Mouse (Mus musculus) hindbrain, embryonic 11.5 days (tissue): ENCODE measurements around the gene Usp35. TPM values are rescaled to one million over a fixed set of nuclear protein-coding genes. Genes with fewer than 3 reads are reported as not detected.

ENCODE experiments used
- ATAC-seq: fragments of 200-750 bp; cut with Nextera tagmentation; 2 replicates; pipeline ENCODE4 v1.8.0; 2017; ENCODE audit warnings: mild to moderate bottlenecking, moderate TSS enrichment, moderate library complexity; ENCODE audit not compliant: low FRiP score
- DNase-seq: peaks from one replicate; pipeline ENCODE4 v3.0.0-alpha.2; 2015; ENCODE audit warnings: low spot score
- H3K27ac ChIP-seq: fragments of 300-500 bp; sonication (generic); 2 replicates; pipeline ENCODE4 v1.5.1; 2014; ENCODE audit warnings: mild to moderate bottlenecking, low read depth, low read length
- H3K27me3 ChIP-seq: fragments of 300-500 bp; sonication (generic); 2 replicates; pipeline ENCODE4 v1.6.1; 2014; ENCODE audit warnings: mild to moderate bottlenecking, low read length, moderate library complexity, mixed read lengths; ENCODE audit not compliant: control insufficient read depth, insufficient read depth
- H3K36me3 ChIP-seq: fragments of 300-500 bp; sonication (generic); 2 replicates; pipeline ENCODE4 v1.6.1; 2014; ENCODE audit warnings: mild to moderate bottlenecking, low read length, moderate library complexity, mixed read lengths; ENCODE audit not compliant: control insufficient read depth, insufficient read depth
- H3K4me1 ChIP-seq: fragments of 300-500 bp; sonication (generic); replicated peaks from 2 replicates; pipeline ENCODE4 v1.6.1; 2014; ENCODE audit warnings: low read length, mixed read lengths; ENCODE audit not compliant: control insufficient read depth, insufficient read depth
- H3K4me2 ChIP-seq: fragments of 300-500 bp; sonication (generic); replicated peaks from 2 replicates; pipeline ENCODE4 v1.6.1; 2014; ENCODE audit warnings: mild to moderate bottlenecking, low read depth, low read length
- H3K4me3 ChIP-seq: fragments of 300-500 bp; sonication (generic); 2 replicates; pipeline ENCODE4 v1.5.1; 2014; ENCODE audit warnings: low read depth, low read length
- H3K9ac ChIP-seq: fragments of 300-500 bp; sonication (generic); 2 replicates; pipeline ENCODE4 v1.6.1; 2014; ENCODE audit warnings: low read depth, low read length
- H3K9me3 ChIP-seq: fragments of 300-500 bp; sonication (generic); 2 replicates; pipeline ENCODE4 v1.6.1; 2016; ENCODE audit warnings: low read length; ENCODE audit not compliant: control insufficient read depth
- WGBS: fragments of 180-500 bp; shearing (Covaris S2); extraction: QIAGEN DNeasy Blood & Tissue Kit; methylation state at CpG from one replicate; pipeline ENCODE4 v1.1.7; 2014; 5-methylcytosine and 5-hydroxymethylcytosine counted together
- polyA plus RNA-seq: library from polyadenylated mRNA; unstranded; fragments of >200 nt; fragmentation: Nextera tagmentation; extraction: Ambion mirVana; gene quantifications from 2 replicates; pipeline ENCODE4 v1.2.1, GENCODE M21; 2014

Gene Usp35
- polyA plus RNA-seq, 1 experiment from 2014 or later = 2.9 TPM

GRCm38 (mm10) chr7:97313364-97313995 lies 18.3 kb downstream of the Usp35 start:
- peaks cover 2% of the 10 kb centered on the region for H3K36me3 ChIP-seq
- DNase-seq (no peak), ATAC-seq (no peak)
- H3K4me2 ChIP-seq = no peak overlapping the region
- no peak overlapping the region for H3K9ac ChIP-seq
- WGBS = 79% methylated on average over 7 of the region's 7 CpGs
- no peak overlapping the region for H3K27ac ChIP-seq
- H3K9me3 ChIP-seq = no peaks in the 10 kb centered on the region
- no peaks in the 10 kb centered on the region for H3K4me1 ChIP-seq
- no peaks in the 10 kb centered on the region for H3K27me3 ChIP-seq
- no peak overlapping the region for H3K4me3 ChIP-seq

DNA sequence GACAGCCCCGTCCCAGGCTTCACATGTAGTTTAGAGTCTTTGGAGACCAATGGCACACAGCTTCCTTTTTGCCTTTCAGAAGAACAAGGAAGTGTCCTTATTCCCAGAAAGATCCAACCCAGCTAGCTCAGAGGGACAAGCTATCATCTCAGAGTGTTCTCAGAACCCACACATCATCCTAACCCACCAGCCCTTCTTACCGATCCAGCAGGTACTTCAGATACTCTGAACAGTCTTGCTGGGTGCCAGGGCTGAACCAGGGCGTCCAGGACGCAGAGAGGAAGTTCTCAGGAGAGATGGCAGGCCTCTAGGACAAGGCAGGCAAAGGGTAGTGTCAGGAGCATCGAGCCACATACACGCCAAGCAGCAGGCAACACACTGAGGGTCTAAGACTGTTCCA lies 19.0 kb downstream of the Usp35 start:
- ATAC-seq = no peak
- WGBS = 89% methylated on average over 6 of the region's 6 CpGs
- no peaks in the 10 kb centered on the region for H3K27me3 ChIP-seq
- H3K4me3 ChIP-seq = no peak overlapping the region
- no peaks in the 10 kb centered on the region for H3K9me3 ChIP-seq
- H3K4me2 ChIP-seq = no peak overlapping the region
- no peaks in the 10 kb centered on the region for H3K4me1 ChIP-seq
- no peak for DNase-seq
- H3K36me3 ChIP-seq = peaks cover 3% of the 10 kb centered on the region
- H3K9ac ChIP-seq = no peak overlapping the region
- no peak overlapping the region for H3K27ac ChIP-seq

GRCm38 (mm10) chr7:97312196-97312595 lies 19.6 kb downstream of the Usp35 start:
- ATAC-seq (no peak), DNase-seq (no peak)
- Histone ChIP-seq H3K27me3 (no peaks in the 10 kb centered on the region), H3K4me3 (no peak overlapping the region), H3K27ac (no peak overlapping the region), H3K4me2 (no peak overlapping the region), H3K9me3 (no peaks in the 10 kb centered on the region), H3K9ac (no peak overlapping the region), H3K36me3 (peaks cover 3% of the 10 kb centered on the region), H3K4me1 (no peaks in the 10 kb centered on the region)
- 84% methylated on average over 17 of the region's 17 CpGs for WGBS

- Histone ChIP-seq H3K36me3 (peaks cover 3% of the 10 kb centered on the region), H3K27me3 (no peaks in the 10 kb centered on the region), H3K4me3 (no peak overlapping the region), H3K27ac (no peak overlapping the region), H3K9ac (no peak overlapping the region), H3K4me1 (no peaks in the 10 kb centered on the region), H3K9me3 (no peaks in the 10 kb centered on the region), H3K4me2 (no peak overlapping the region)
- ATAC-seq (no peak), DNase-seq (no peak)
- 89% methylated on average over 14 of the region's 14 CpGs for WGBS
These were observed 20.2 kb downstream of the Usp35 start for GRCm38 (mm10) chr7:97311620-97312019.

- no peak overlapping the region for H3K9ac ChIP-seq
These were observed 21.5 kb downstream of the Usp35 start for GRCm38 (mm10) chr7:97310341-97310635.

DNA sequence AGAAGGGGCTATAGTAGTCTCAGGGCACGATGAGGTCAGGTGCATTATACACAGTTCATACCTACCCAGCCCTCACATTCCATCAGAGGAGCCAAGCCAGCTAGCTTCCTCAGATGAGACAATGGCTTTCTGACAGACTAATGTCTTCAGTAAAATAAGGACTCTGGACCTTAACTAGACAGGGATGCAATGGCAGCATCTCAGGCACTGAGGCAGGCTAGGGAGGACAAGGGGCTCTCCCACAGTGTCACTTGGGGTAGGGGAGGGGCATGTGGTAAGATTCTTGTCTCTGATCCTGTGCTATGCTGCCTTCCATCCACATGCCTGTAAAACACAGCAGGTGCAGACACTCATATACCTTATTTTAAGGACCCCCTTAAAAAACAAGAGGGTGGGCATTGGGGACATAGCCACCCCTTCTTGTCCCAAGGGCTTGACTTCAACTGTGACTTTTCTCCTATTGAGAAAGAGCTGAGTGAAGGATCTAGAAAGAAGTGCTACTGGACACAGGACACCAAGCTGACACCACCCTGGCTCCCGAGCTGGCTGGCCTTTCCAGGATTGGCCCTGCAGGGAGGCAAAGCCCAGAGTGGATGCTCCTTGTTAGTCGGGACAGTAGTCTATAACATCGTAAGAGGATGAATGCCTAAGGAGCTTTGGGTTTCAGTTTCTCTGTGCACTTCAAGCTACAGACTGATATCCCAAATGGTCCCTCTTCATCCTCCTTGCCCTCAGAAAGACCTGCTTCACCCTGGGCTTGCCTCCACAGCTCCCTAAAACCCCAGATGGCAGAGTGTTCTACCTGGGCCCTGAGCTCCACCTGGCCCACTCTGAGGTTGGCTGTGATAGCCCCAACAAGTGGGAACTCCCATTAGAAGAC lies 22.1 kb downstream of the Usp35 start:
- Histone ChIP-seq H3K4me3 (no peak overlapping the region), H3K36me3 (peaks cover 3% of the 10 kb centered on the region), H3K27me3 (no peaks in the 10 kb centered on the region), H3K9ac (no peak overlapping the region), H3K9me3 (no peaks in the 10 kb centered on the region), H3K27ac (no peak overlapping the region), H3K4me1 (no peaks in the 10 kb centered on the region), H3K4me2 (no peak overlapping the region)
- DNase-seq (no peak), ATAC-seq (no peak)
- WGBS = 88% methylated on average over 4 of the region's 4 CpGs

More at GRCm38 (mm10) chr7:97310341-97310635, 21.5 kb downstream of the Usp35 start:
- no peak overlapping the region for H3K27ac ChIP-seq
- H3K4me3 ChIP-seq = no peak overlapping the region
- no peak overlapping the region for H3K4me2 ChIP-seq
- no peak for DNase-seq
- no peaks in the 10 kb centered on the region for H3K4me1 ChIP-seq
- ATAC-seq = no peak
- no peaks in the 10 kb centered on the region for H3K27me3 ChIP-seq
- WGBS = 85% methylated on average over 3 of the region's 3 CpGs
- no peaks in the 10 kb centered on the region for H3K9me3 ChIP-seq
- peaks cover 3% of the 10 kb centered on the region for H3K36me3 ChIP-seq

- no peak for DNase-seq
- Histone ChIP-seq H3K9ac (no peak overlapping the region), H3K9me3 (no peaks in the 10 kb centered on the region), H3K4me3 (no peak overlapping the region), H3K36me3 (peaks cover 3% of the 10 kb centered on the region), H3K27me3 (no peaks in the 10 kb centered on the region), H3K4me2 (no peak overlapping the region), H3K27ac (no peak overlapping the region), H3K4me1 (no peaks in the 10 kb centered on the region)
- no peak for ATAC-seq
- WGBS = 94% methylated on average over 1 of the region's 1 CpGs
These were observed 24.3 kb downstream of the Usp35 start for GRCm38 (mm10) chr7:97307546-97307945.

DNA sequence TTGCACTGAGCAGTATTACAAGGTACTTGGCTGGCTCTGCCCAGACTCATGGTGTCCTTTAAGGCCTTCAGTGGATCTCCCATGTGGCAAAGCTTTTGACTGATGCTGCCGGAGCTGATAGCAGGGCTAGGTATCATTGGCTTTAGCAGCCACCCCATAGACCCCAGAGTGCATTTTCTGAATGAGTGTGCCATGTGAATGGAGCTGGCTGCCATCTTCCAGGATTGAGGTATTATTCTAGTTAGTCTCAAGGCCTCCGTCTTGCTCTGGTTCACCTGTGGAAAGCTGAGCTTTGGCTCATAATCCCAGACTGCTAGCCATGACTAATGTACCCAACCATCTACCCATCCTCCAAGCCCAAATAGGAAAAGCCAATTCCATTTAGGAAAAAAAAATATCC lies 25.0 kb downstream of the Usp35 start:
- no peak for DNase-seq
- Histone ChIP-seq H3K9ac (no peak overlapping the region), H3K36me3 (peaks cover 3% of the 10 kb centered on the region), H3K27me3 (no peaks in the 10 kb centered on the region), H3K9me3 (no peaks in the 10 kb centered on the region), H3K4me2 (no peak overlapping the region), H3K4me3 (no peak overlapping the region), H3K27ac (no peak overlapping the region), H3K4me1 (no peaks in the 10 kb centered on the region)
- no peak for ATAC-seq
- WGBS = 92% methylated on average over 2 of the region's 2 CpGs

DNA sequence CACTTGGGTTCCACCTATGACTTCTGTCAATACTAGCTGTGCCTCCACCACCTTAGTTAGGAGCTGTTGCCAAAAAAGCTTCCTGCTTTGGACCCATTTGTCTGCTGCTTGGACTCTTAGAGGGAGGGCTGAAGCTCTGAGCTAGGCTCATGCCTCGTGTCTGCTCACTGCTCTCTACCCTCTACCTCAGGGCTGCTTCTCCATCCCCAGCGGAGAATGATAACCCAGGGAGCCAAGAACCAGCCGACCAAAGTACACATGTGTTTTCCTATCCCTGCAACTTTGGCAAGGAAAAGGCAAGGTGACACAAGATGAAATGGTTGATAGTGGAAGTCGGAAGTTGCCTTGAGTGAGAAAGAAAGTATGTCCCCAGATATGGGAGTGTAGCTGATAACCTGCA lies 26.6 kb downstream of the Usp35 start:
- WGBS = 91% methylated on average over 4 of the region's 4 CpGs
- Histone ChIP-seq H3K4me1 (no peaks in the 10 kb centered on the region), H3K27me3 (no peaks in the 10 kb centered on the region), H3K9me3 (no peaks in the 10 kb centered on the region), H3K4me2 (no peak overlapping the region), H3K4me3 (no peak overlapping the region), H3K9ac (no peak overlapping the region), H3K27ac (no peak overlapping the region), H3K36me3 (peaks cover 3% of the 10 kb centered on the region)
- DNase-seq (no peak), ATAC-seq (no peak)
